Mouse (Mus musculus) thymus, adult 2 months (tissue): ENCODE measurements around the gene Peak1. TPM values are rescaled to one million over a fixed set of nuclear protein-coding genes. Genes with fewer than 3 reads are reported as not detected.

Source experiments
- DNase-seq: peaks from one replicate; pipeline ENCODE4 v3.0.0; 2021
- H3K27ac ChIP-seq: fragments of 200-500 bp; 2 replicates; pipeline ENCODE4 v1.5.1; 2012; ENCODE audit warnings: low read length, control low read depth; ENCODE audit not compliant: control insufficient read depth, insufficient read depth
- H3K27me3 ChIP-seq: fragments of 200-500 bp; 2 replicates; pipeline ENCODE4 v1.6.1; 2012; ENCODE audit warnings: mild to moderate bottlenecking, low read length, moderate library complexity, mixed read lengths; ENCODE audit not compliant: control insufficient read depth, insufficient read depth
- H3K36me3 ChIP-seq: fragments of 200-500 bp; 2 replicates; pipeline ENCODE4 v1.6.1; 2012; ENCODE audit warnings: mild to moderate bottlenecking, low read length, moderate library complexity; ENCODE audit not compliant: control insufficient read depth, insufficient read depth
- H3K4me1 ChIP-seq: fragments of 200-500 bp; replicated peaks from 2 replicates; pipeline ENCODE4 v1.6.1; 2012; ENCODE audit warnings: low read length; ENCODE audit not compliant: control insufficient read depth, insufficient read depth
- H3K4me3 ChIP-seq: fragments of 200-500 bp; 2 replicates; pipeline ENCODE4 v1.5.1; 2012; ENCODE audit warnings: mild to moderate bottlenecking, low read length, control low read depth, moderate library complexity; ENCODE audit not compliant: control insufficient read depth, insufficient read depth
- CTCF ChIP-seq: fragments of 200-500 bp; IDR thresholded peaks from 2 replicates; pipeline ENCODE4 v1.5.1; 2012; ENCODE audit warnings: mild to moderate bottlenecking, control low read depth, low read length, moderate library complexity, borderline replicate concordance; ENCODE audit not compliant: control insufficient read depth, poor library complexity, insufficient read depth; ENCODE audit errors: extremely low read depth
- POLR2A ChIP-seq: fragments of 200-500 bp; IDR thresholded peaks from 2 replicates; pipeline ENCODE4 v1.6.1; 2012; ENCODE audit warnings: mild to moderate bottlenecking, low read length, control low read depth, moderate library complexity; ENCODE audit not compliant: control insufficient read depth, poor library complexity, insufficient read depth; ENCODE audit errors: extremely low read depth
- WGBS: fragments of 180-500 bp; shearing (Covaris S2); methylation state at CpG from one replicate; pipeline ENCODE4 v1.1.7; 2018; 5-methylcytosine and 5-hydroxymethylcytosine counted together
- polyA plus RNA-seq: library from polyadenylated mRNA; depleted of rRNA; stranded (reverse); fragments of >200 nt; gene quantifications from 2 replicates; pipeline ENCODE4 v1.2.3, GENCODE M21; 2012

Peak1 gene
- polyA plus RNA-seq, 1 experiment, result 8.6 TPM

GRCm38 (mm10) chr9:56242686-56243085 is 175.2 kb downstream of the Peak1 start:
- Histone ChIP-seq H3K27ac (no peak overlapping the region), H3K27me3 (no peaks in the 10 kb centered on the region), H3K36me3 (0 out of 2 replicates have a peak, but pooled peaks cover 5% of the 10 kb centered on the region), H3K4me3 (no peak overlapping the region), H3K4me1 (no peaks in the 10 kb centered on the region)
- no peak for DNase-seq
- WGBS, result 98% methylated on average over 3 of the region's 3 CpGs
- TF ChIP-seq POLR2A, result no peak
- TF ChIP-seq CTCF, result no peak

GRCm38 (mm10) chr9:56241076-56241475 is 176.8 kb downstream of the Peak1 start:
- Histone ChIP-seq H3K27ac (no peak overlapping the region), H3K36me3 (0 out of 2 replicates have a peak, but pooled peaks cover 5% of the 10 kb centered on the region), H3K4me3 (no peak overlapping the region), H3K4me1 (no peaks in the 10 kb centered on the region), H3K27me3 (no peaks in the 10 kb centered on the region)
- no peak for TF ChIP-seq CTCF
- 99% methylated on average over 5 of the region's 5 CpGs for WGBS
- DNase-seq, result no peak

- DNase-seq, result no peak
- Histone ChIP-seq H3K27ac (no peak overlapping the region), H3K27me3 (no peaks in the 10 kb centered on the region), H3K4me3 (no peak overlapping the region), H3K36me3 (0 out of 2 replicates have a peak, but pooled peaks cover 5% of the 10 kb centered on the region), H3K4me1 (no peaks in the 10 kb centered on the region)
- TF ChIP-seq CTCF (no peak), POLR2A (no peak)
- WGBS, result 48% methylated on average over 6 of the region's 6 CpGs
Observed at GRCm38 (mm10) chr9:56235871-56236298, 182.0 kb downstream of the Peak1 start.

- TF ChIP-seq CTCF, result no peak
- no peak for TF ChIP-seq POLR2A
- no peak for DNase-seq
- H3K36me3 ChIP-seq, result 0 out of 2 replicates have a peak, but pooled peaks cover 4% of the 10 kb centered on the region
- no peaks in the 10 kb centered on the region for H3K4me1 ChIP-seq
- 94% methylated on average over 5 of the region's 5 CpGs for WGBS
- H3K27me3 ChIP-seq, result no peaks in the 10 kb centered on the region
- no peak overlapping the region for H3K27ac ChIP-seq
- no peak overlapping the region for H3K4me3 ChIP-seq
Observed at GRCm38 (mm10) chr9:56235281-56235680, 182.6 kb downstream of the Peak1 start.

GRCm38 (mm10) chr9:56234561-56234960 is 183.3 kb downstream of the Peak1 start:
- Histone ChIP-seq H3K4me1 (no peaks in the 10 kb centered on the region), H3K36me3 (no peaks in the 10 kb centered on the region), H3K4me3 (no peak overlapping the region), H3K27me3 (no peaks in the 10 kb centered on the region), H3K27ac (no peak overlapping the region)
- DNase-seq, result no peak
- no peak for TF ChIP-seq POLR2A
- 97% methylated on average over 3 of the region's 3 CpGs for WGBS

GRCm38 (mm10) chr9:56233316-56233715 is 184.6 kb downstream of the Peak1 start:
- Histone ChIP-seq H3K4me3 (no peak overlapping the region), H3K27ac (no peak overlapping the region), H3K36me3 (no peaks in the 10 kb centered on the region), H3K4me1 (no peaks in the 10 kb centered on the region), H3K27me3 (no peaks in the 10 kb centered on the region)
- no peak for TF ChIP-seq POLR2A
- TF ChIP-seq CTCF, result no peak
- 93% methylated on average over 2 of the region's 2 CpGs for whole genome bisulfite sequencing
- no peak for DNase-seq

- Histone ChIP-seq H3K4me1 (no peaks in the 10 kb centered on the region), H3K27ac (no peak overlapping the region), H3K36me3 (0 out of 2 replicates have a peak, but pooled peaks cover 3% of the 10 kb centered on the region), H3K4me3 (no peak overlapping the region), H3K27me3 (no peaks in the 10 kb centered on the region)
- DNase-seq, result no peak
- no peak for TF ChIP-seq CTCF
- no peak for TF ChIP-seq POLR2A
Observed at GRCm38 (mm10) chr9:56230906-56231305, 187.0 kb downstream of the Peak1 start.
